Mouse (Mus musculus) limb, embryonic 12.5 days (tissue): ENCODE results near the gene Primpol. TPM values are rescaled to one million over a fixed set of nuclear protein-coding genes. Genes with fewer than 3 reads are reported as not detected.
"Not testable (repeated sequence)": the region's sequence is repeated elsewhere in the genome, so short reads cannot be mapped to it uniquely, and the experiment has no call there.

ENCODE experiments used
- ATAC-seq: fragments of 200-750 bp; cut with Nextera tagmentation; 2 replicates; pipeline ENCODE4 v1.8.0; 2017; ENCODE audit warnings: low read depth, moderate TSS enrichment; ENCODE audit not compliant: insufficient number of reproducible peaks, insufficient read depth, low FRiP score, low TSS enrichment
- H3K27ac ChIP-seq: fragments of 300-500 bp; sonication (generic); 2 replicates; pipeline ENCODE4 v1.5.1; 2016; ENCODE audit warnings: mild to moderate bottlenecking, moderate library complexity
- H3K27me3 ChIP-seq: fragments of 300-500 bp; sonication (generic); 2 replicates; pipeline ENCODE4 v1.6.1; 2016; ENCODE audit warnings: mild to moderate bottlenecking, moderate library complexity
- H3K36me3 ChIP-seq: fragments of 300-500 bp; sonication (generic); 2 replicates; pipeline ENCODE4 v1.6.1; 2016; ENCODE audit warnings: mild to moderate bottlenecking, moderate library complexity
- H3K4me1 ChIP-seq: fragments of 300-500 bp; sonication (generic); replicated peaks from 2 replicates; pipeline ENCODE4 v1.6.1; 2016
- H3K4me2 ChIP-seq: fragments of 300-500 bp; sonication (generic); 2 replicates; pipeline ENCODE4 v1.6.1; 2016; ENCODE audit warnings: mild to moderate bottlenecking, moderate library complexity
- H3K4me3 ChIP-seq: fragments of 300-500 bp; sonication (generic); replicated peaks from 2 replicates; pipeline ENCODE4 v1.5.1; 2016; ENCODE audit warnings: mild to moderate bottlenecking
- H3K9ac ChIP-seq: fragments of 300-500 bp; sonication (generic); replicated peaks from 2 replicates; pipeline ENCODE4 v1.6.1; 2016; ENCODE audit warnings: mild to moderate bottlenecking, moderate library complexity
- H3K9me3 ChIP-seq: fragments of 300-500 bp; sonication (generic); 2 replicates; pipeline ENCODE4 v1.6.1; 2016; ENCODE audit warnings: mild to moderate bottlenecking, moderate library complexity
- WGBS: fragments of 180-500 bp; shearing (Covaris S2); methylation state at CpG from one replicate; pipeline ENCODE4 v1.1.7; 2016; 5-methylcytosine and 5-hydroxymethylcytosine counted together
- polyA plus RNA-seq: library from polyadenylated mRNA; unstranded; fragments of >200 nt; fragmentation: Nextera tagmentation; extraction: Ambion mirVana; gene quantifications from 2 replicates; pipeline ENCODE4 v1.2.1, GENCODE M21; 2016

Primpol gene
- polyA plus RNA-seq, 1 experiment from 2014 or later = 14.9 TPM

DNA sequence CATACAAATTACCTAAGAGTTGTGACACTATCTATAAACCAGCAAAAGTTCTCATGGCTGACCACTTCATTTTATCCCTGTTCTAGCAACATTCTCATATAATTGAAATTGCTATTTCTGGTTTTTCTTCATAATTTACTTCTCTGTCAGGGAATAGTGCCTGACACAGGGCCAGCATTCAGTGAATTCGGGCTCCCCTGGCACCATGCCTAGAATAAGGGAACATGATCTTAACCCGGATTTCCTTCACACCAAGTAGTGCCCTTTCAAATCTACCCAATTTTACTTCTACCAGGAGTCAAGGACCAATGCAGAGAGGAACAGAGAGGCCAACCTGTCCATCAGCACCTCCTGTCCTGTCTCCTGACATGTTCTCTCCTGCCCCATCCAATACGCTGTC lies 31.4 kb downstream of the Primpol start:
- ATAC-seq = no peak
- H3K27me3 ChIP-seq = no peaks in the 10 kb centered on the region
- H3K9me3 ChIP-seq = no peaks in the 10 kb centered on the region
- H3K4me3 ChIP-seq = no peak overlapping the region
- peaks cover 26% of the 10 kb centered on the region for H3K36me3 ChIP-seq
- H3K9ac ChIP-seq = no peak overlapping the region
- no peak overlapping the region for H3K4me2 ChIP-seq
- no peak overlapping the region for H3K27ac ChIP-seq
- H3K4me1 ChIP-seq = no peaks in the 10 kb centered on the region
- 81% methylated on average over 3 of the region's 3 CpGs for WGBS

DNA sequence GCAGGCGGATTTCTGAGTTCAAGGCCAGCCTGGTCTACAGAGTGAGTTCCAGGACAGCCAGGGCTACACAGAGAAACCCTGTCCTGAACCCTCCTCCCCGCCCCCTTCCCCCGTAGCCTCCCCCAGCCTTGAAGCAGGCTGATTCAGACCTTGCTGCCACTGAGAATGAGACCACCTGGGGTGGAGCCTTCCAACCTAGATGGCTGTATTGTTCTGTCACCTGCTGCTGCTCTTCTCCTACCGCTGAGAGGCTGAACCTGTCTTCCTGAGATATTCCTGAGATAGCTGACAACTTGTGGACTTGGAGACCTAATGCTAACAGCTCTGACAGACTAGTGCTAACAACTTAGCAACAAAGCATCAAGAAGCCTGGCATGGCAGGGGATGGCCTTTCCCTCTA lies 32.7 kb downstream of the Primpol start:
- H3K4me2 ChIP-seq, H3K27ac ChIP-seq, ATAC-seq, H3K9ac ChIP-seq, H3K27me3 ChIP-seq, H3K9me3 ChIP-seq, H3K4me3 ChIP-seq, H3K4me1 ChIP-seq: not testable (repeated sequence)
- H3K36me3 ChIP-seq = peaks cover 37% of the 10 kb centered on the region
- 41% methylated on average over 4 of the region's 4 CpGs for WGBS

GRCm38 (mm10) chr8:46578794-46579193 lies 38.2 kb downstream of the Primpol start:
- Histone ChIP-seq H3K4me1 (no peaks in the 10 kb centered on the region), H3K27me3 (no peaks in the 10 kb centered on the region), H3K36me3 (peaks cover 79% of the 10 kb centered on the region), H3K4me3 (no peak overlapping the region), H3K9me3 (no peaks in the 10 kb centered on the region), H3K27ac (no peak overlapping the region), H3K4me2 (no peak overlapping the region), H3K9ac (no peak overlapping the region)
- 94% methylated on average over 9 of the region's 9 CpGs for WGBS
- ATAC-seq = no peak

DNA sequence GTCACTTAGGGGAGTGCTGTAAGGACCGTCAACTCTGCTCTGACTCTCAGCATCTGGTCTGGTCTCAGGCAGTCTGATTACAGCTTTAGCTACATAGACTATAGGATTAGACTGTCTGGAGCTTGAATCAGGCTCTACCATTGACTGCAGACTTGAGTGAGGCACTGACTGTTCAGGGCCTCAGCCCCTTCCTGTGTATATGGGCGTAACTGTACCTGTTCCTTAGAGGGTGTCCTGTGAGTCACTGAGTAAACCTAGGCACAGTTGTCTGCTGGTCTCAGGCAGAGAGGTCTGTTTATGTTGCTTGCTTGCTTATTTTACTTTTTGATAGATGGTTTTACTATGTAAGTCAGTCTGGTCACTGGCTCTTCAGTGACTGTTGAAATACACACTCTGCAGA lies 43.0 kb downstream of the Primpol start:
- WGBS = 84% methylated on average over 2 of the region's 2 CpGs
- Histone ChIP-seq H3K4me2 (no peak overlapping the region), H3K9me3 (no peaks in the 10 kb centered on the region), H3K36me3 (peaks cover 62% of the 10 kb centered on the region), H3K4me3 (no peak overlapping the region), H3K4me1 (0 out of 2 replicates have a peak, but pooled peaks cover 4% of the 10 kb centered on the region), H3K9ac (no peak overlapping the region), H3K27ac (no peak overlapping the region), H3K27me3 (no peaks in the 10 kb centered on the region)
- ATAC-seq = no peak

DNA sequence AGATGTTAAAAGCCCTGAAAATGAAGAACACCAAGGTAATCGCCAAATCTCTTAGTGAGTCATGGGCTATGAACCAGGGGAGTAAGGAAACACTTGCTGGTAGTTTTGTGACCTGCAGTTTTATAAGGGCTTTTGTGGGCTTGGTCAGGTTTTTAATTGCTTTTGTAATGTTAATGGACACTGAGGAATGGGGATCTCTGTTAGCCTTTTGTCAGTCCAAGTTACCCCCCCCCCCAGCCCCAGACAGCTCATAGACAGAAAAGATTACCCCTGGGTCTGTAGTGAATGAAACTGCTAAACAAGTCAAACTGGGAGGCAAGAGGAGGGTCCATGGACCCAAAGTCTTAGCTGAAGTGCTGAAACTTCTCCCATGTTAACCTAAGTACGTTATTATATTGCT lies 43.6 kb downstream of the Primpol start:
- H3K9ac ChIP-seq = no peak overlapping the region
- H3K36me3 ChIP-seq = peaks cover 57% of the 10 kb centered on the region
- no peak overlapping the region for H3K27ac ChIP-seq
- WGBS = 78% methylated on average over 2 of the region's 2 CpGs
- no peaks in the 10 kb centered on the region for H3K9me3 ChIP-seq
- 0 out of 2 replicates have a peak, but pooled peaks cover 4% of the 10 kb centered on the region for H3K4me1 ChIP-seq
- no peaks in the 10 kb centered on the region for H3K27me3 ChIP-seq
- no peak for ATAC-seq
- H3K4me3 ChIP-seq = no peak overlapping the region
- no peak overlapping the region for H3K4me2 ChIP-seq

DNA sequence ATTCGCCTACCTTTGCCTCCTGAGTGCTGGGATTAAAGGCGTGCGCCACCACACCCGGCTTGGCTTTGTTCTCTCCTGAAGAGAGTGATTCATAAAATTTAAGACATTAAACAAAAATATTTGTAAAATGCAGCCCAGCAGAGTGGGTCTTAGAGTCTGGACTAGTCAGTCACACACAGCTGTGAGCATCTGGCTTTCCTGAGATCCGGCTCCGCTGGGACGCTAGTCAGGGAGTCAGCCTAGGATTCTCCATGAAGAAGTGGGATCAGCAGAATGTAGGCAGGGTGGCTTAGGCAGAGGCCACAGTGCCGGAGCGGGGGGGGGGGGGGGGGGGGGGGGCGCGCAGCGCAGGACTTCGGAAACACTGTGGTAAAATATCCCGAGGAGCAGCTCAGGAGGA lies 46.3 kb downstream of the Primpol start:
- H3K27ac ChIP-seq = no peak overlapping the region
- 0 out of 2 replicates have a peak, but pooled peaks cover 4% of the 10 kb centered on the region for H3K4me1 ChIP-seq
- H3K9me3 ChIP-seq = no peaks in the 10 kb centered on the region
- H3K27me3 ChIP-seq = no peaks in the 10 kb centered on the region
- WGBS = 90% methylated on average over 9 of the region's 14 CpGs
- peaks cover 36% of the 10 kb centered on the region for H3K36me3 ChIP-seq
- 0 out of 2 replicates have a peak, but pooled peaks have one; percentile 26 for ATAC-seq
- no peak overlapping the region for H3K4me3 ChIP-seq
- H3K4me2 ChIP-seq = no peak overlapping the region
- H3K9ac ChIP-seq = no peak overlapping the region

DNA sequence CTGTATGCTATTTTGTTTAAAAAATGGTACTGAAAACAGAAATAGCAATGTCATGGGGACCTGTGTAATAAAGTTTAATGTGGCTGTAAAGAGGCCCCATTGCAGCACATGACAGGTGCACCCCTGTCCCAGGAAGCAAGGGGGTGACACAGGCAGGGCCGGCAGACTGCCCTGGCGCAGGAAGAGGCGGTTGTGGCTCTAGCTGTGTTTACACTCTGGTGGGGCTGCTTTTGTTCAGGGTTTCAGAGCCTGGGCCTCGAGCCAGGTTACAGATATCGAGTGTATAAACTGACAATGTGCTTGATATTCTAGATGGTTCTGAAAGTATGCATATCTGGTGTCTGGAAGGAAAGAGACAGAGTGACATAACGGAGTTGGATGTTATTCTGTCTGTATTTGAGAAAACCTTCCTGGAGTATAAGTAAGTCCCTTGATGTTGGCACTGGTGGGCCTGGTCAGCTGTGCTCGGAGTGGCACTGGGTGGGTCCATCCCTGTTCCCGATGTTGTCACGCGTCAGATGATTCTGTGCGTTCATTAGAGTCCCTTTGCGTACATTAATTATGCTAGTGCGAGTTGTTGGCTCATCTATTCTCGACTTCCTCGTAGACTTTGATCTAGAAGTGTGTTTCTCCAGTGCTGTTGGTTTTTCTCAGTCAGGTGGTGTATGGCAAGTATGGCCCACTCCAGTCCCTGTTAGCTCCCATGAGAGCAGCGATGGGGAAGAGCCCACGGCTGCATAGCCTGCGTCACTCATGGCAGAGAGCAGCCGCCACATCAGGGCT lies 47.2 kb downstream of the Primpol start:
- Histone ChIP-seq H3K9ac (no peak overlapping the region), H3K36me3 (peaks cover 38% of the 10 kb centered on the region), H3K4me2 (no peak overlapping the region), H3K27me3 (no peaks in the 10 kb centered on the region), H3K4me3 (no peak overlapping the region), H3K27ac (no peak overlapping the region), H3K4me1 (0 out of 2 replicates have a peak, but pooled peaks cover 4% of the 10 kb centered on the region), H3K9me3 (no peaks in the 10 kb centered on the region)
- ATAC-seq = no peak
- 90% methylated on average over 19 of the region's 19 CpGs for WGBS

DNA sequence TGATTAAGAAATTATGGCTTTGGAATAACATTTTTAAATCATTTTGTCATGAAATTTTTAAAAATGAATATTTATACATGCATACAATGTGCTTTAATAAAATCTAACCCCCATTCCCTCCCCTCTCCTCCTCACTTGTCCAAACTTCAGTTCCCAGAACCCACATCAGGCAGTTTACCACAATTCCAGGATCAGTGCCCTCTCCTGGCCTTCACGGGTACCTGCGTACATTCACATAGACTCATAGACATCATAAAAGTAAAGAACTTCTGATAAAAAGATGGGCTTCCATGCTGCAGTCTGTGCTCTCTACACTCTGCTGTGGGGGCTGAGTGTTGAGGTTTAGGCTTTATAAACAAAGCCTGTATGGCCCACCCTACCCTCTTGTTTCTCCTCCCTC lies 48.1 kb downstream of the Primpol start:
- H3K9me3 ChIP-seq = no peaks in the 10 kb centered on the region
- 83% methylated on average over 2 of the region's 2 CpGs for WGBS
- no peak overlapping the region for H3K27ac ChIP-seq
- ATAC-seq = no peak
- no peaks in the 10 kb centered on the region for H3K27me3 ChIP-seq
- H3K4me3 ChIP-seq = no peak overlapping the region
- no peak overlapping the region for H3K9ac ChIP-seq
- H3K4me1 ChIP-seq = 0 out of 2 replicates have a peak, but pooled peaks cover 4% of the 10 kb centered on the region
- no peak overlapping the region for H3K4me2 ChIP-seq
- H3K36me3 ChIP-seq = peaks cover 29% of the 10 kb centered on the region

- Histone ChIP-seq H3K4me1 (0 out of 2 replicates have a peak, but pooled peaks cover 4% of the 10 kb centered on the region), H3K4me2 (no peak overlapping the region), H3K9me3 (no peaks in the 10 kb centered on the region), H3K27me3 (no peaks in the 10 kb centered on the region), H3K36me3 (peaks cover 27% of the 10 kb centered on the region), H3K4me3 (no peak overlapping the region), H3K9ac (no peak overlapping the region), H3K27ac (no peak overlapping the region)
- no peak for ATAC-seq
- WGBS = 75% methylated on average over 8 of the region's 8 CpGs
Observed at GRCm38 (mm10) chr8:46567946-46568345, 49.1 kb downstream of the Primpol start.

DNA sequence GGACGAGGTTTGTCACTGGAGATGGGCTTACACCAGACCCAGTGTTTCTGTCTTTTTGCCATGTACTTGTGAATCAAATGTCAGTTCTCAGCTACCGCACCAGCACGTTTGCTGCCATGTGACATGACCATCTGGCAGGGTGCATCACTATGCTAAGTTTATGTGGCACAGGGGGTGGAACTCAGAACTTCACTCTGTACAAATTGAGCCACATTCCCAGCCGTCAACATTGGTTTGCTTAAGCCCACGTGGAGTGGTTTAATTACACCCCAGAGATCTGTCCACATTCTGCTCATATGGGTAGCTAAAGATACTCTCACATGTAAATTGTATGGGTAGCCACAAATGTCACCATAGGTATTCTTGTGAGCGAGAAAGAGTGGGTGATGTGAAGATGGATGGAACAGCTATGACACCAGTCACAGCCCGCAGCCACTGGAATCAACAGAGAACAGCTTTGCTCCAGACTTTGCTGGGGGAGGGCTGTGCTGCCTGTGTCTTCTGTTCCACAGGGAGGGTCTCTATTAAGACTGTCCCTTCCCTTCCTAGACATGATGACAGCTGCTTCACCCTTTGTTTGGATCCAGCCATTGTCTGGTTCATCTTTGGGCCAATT lies 50.0 kb downstream of the Primpol start:
- H3K36me3 ChIP-seq = peaks cover 28% of the 10 kb centered on the region
- WGBS = 79% methylated on average over 7 of the region's 7 CpGs
- ATAC-seq = no peak
- H3K27me3 ChIP-seq = no peaks in the 10 kb centered on the region
- H3K27ac ChIP-seq = no peak overlapping the region
- H3K4me3 ChIP-seq = no peak overlapping the region
- H3K9ac ChIP-seq = no peak overlapping the region
- H3K9me3 ChIP-seq = no peaks in the 10 kb centered on the region
- no peak overlapping the region for H3K4me2 ChIP-seq
- H3K4me1 ChIP-seq = 0 out of 2 replicates have a peak, but pooled peaks cover 4% of the 10 kb centered on the region

GRCm38 (mm10) chr8:46562333-46562732 lies 54.7 kb downstream of the Primpol start:
- H3K36me3 ChIP-seq = peaks cover 54% of the 10 kb centered on the region

More at GRCm38 (mm10) chr8:46562333-46562732, 54.7 kb downstream of the Primpol start:
- WGBS = 88% methylated on average over 16 of the region's 16 CpGs
- Histone ChIP-seq H3K4me2 (no peak overlapping the region), H3K27ac (no peak overlapping the region), H3K27me3 (no peaks in the 10 kb centered on the region), H3K9ac (no peak overlapping the region), H3K4me1 (no peaks in the 10 kb centered on the region), H3K4me3 (no peak overlapping the region), H3K9me3 (no peaks in the 10 kb centered on the region)
- ATAC-seq = no peak
